Mouse (Mus musculus) limb, embryonic 14.5 days (tissue): ENCODE data around the gene Klkb1. TPM values are rescaled to one million over a fixed set of nuclear protein-coding genes. Genes with fewer than 3 reads are reported as not detected.
A peak's percentile ranks its signal among the peaks of the same experiment; 100 is the strongest.

Source experiments
- ATAC-seq: fragments of 200-750 bp; cut with Nextera tagmentation; 2 replicates; pipeline ENCODE4 v1.8.0; 2017; ENCODE audit warnings: low read depth, moderate number of reproducible peaks, moderate TSS enrichment; ENCODE audit not compliant: low FRiP score
- DNase-seq: peaks from one replicate; pipeline ENCODE4 v3.0.0-alpha.2; 2015; ENCODE audit warnings: low spot score
- H3K27ac ChIP-seq: fragments of 300-500 bp; sonication (generic); replicated peaks from 2 replicates; pipeline ENCODE4 v1.5.1; 2014; ENCODE audit warnings: low read depth, mild to moderate bottlenecking, low read length, moderate library complexity, mixed read lengths
- H3K27me3 ChIP-seq: fragments of 300-500 bp; sonication (generic); 2 replicates; pipeline ENCODE4 v1.6.1; 2014; ENCODE audit warnings: low read length, mixed read lengths; ENCODE audit not compliant: control insufficient read depth, insufficient read depth
- H3K36me3 ChIP-seq: fragments of 300-500 bp; sonication (generic); 2 replicates; pipeline ENCODE4 v1.6.1; 2014; ENCODE audit warnings: mild to moderate bottlenecking, low read length, moderate library complexity, mixed read lengths; ENCODE audit not compliant: control insufficient read depth, insufficient read depth
- H3K4me1 ChIP-seq: fragments of 300-500 bp; sonication (generic); 2 replicates; pipeline ENCODE4 v1.6.1; 2014; ENCODE audit warnings: antibody characterized with exemption, low read length, mixed read lengths; ENCODE audit not compliant: control insufficient read depth, insufficient read depth
- H3K4me2 ChIP-seq: fragments of 300-500 bp; sonication (generic); replicated peaks from 2 replicates; pipeline ENCODE4 v1.6.1; 2014; ENCODE audit warnings: low read depth, mild to moderate bottlenecking, low read length, moderate library complexity; ENCODE audit not compliant: severe bottlenecking
- H3K4me3 ChIP-seq: fragments of 300-500 bp; sonication (generic); replicated peaks from 2 replicates; pipeline ENCODE4 v1.5.1; 2014; ENCODE audit warnings: low read length
- H3K9ac ChIP-seq: fragments of 300-500 bp; sonication (generic); 2 replicates; pipeline ENCODE4 v1.6.1; 2014; ENCODE audit warnings: mild to moderate bottlenecking, low read depth, low read length, moderate library complexity; ENCODE audit not compliant: severe bottlenecking
- H3K9me3 ChIP-seq: fragments of 300-500 bp; sonication (generic); 2 replicates; pipeline ENCODE4 v1.6.1; 2016; ENCODE audit warnings: low read length; ENCODE audit not compliant: control insufficient read depth
- POLR2A ChIP-seq: fragments of 200-500 bp; IDR thresholded peaks from 2 replicates; pipeline ENCODE4 v1.8.0; 2012; ENCODE audit warnings: inconsistent platforms, mild to moderate bottlenecking, moderate library complexity, borderline replicate concordance; ENCODE audit not compliant: insufficient read depth, insufficient read length; ENCODE audit errors: extremely low read depth
- WGBS: fragments of 180-500 bp; shearing (Covaris S2); extraction: QIAGEN DNeasy Blood & Tissue Kit; methylation state at CpG from one replicate; pipeline ENCODE4 v1.1.7; 2014; 5-methylcytosine and 5-hydroxymethylcytosine counted together
- polyA plus RNA-seq, 2 experiments: library from polyadenylated mRNA; depleted of rRNA in 1 of 2; stranded (reverse) in 1 of 2; unstranded in 1 of 2; fragments of >200 nt; fragmentation: Nextera tagmentation in 1 of 2; extraction: Ambion mirVana in 1 of 2; gene quantifications; 2 replicates each; pipeline versions ENCODE4 v1.2.1 to v1.2.3; 2012 to 2014

Klkb1 gene
- polyA plus RNA-seq, 2 experiments: 0.01 TPM; not detected in 1

GRCm38 (mm10) chr8:45320930-45321329 is 26.3 kb upstream of the Klkb1 start:
- TF ChIP-seq POLR2A: no peak
- H3K9me3 ChIP-seq: no peaks in the 10 kb centered on the region
- no peak overlapping the region for H3K9ac ChIP-seq
- ATAC-seq: no peak
- 50% methylated on average over 1 of the region's 1 CpGs for WGBS
- no peak overlapping the region for H3K4me2 ChIP-seq
- H3K4me3 ChIP-seq: no peak overlapping the region
- no peak for DNase-seq
- no peaks in the 10 kb centered on the region for H3K36me3 ChIP-seq
- H3K27me3 ChIP-seq: no peaks in the 10 kb centered on the region
- no peak overlapping the region for H3K27ac ChIP-seq
- H3K4me1 ChIP-seq: no peaks in the 10 kb centered on the region

DNA sequence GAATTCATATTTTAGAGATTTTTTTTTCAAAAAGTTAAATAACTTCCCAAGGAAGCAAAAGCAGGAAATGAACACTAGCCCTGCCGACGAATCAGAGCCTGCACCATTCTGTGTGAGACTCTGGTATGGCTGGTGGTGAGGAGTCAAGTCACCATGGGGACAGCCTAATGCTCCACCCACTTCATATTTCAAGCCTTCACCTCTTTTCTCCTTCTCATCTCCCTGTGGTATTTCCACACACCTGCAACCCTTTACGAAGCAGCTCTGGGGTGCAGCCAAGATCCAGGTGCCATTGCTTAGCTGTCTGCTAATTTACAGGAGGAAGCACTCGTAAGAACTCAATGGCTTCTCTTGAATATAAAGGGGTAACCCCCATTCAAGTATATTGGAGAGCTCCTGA is 16.3 kb upstream of the Klkb1 start:
- WGBS: 66% methylated on average over 4 of the region's 4 CpGs
- no peaks in the 10 kb centered on the region for H3K9me3 ChIP-seq
- no peak overlapping the region for H3K27ac ChIP-seq

DNA sequence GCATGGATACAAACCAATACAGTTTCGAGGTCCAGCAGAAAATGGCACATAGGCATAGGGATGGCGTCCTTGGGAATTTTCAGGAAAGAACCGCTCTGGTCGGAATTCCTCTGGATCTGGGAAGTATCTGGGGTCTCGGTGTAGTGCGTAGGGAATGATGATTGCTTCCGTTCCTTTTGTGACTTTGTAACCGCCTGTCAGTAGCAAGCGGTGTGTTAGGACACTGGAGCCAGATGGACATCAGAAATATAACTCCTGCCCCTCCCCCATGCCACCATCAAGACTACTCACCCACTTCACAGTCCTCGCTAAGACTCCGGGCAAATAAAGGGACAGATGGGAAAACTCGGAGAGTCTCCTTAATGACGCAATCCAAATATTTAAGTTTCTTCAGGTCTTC is 13.7 kb upstream of the Klkb1 start, which contains the start of gene Gm45753:
Gm45753 (minus strand) TSS at position 101 of the 400 bp plus-strand sequence.
- ATAC-seq: no peak
- H3K9ac ChIP-seq: no peak within 1 kb of the TSS
- H3K9me3 ChIP-seq: no peaks in the 10 kb centered on the region
- H3K27ac ChIP-seq: no peak within 1 kb of the TSS
- no peaks in the 10 kb centered on the region for H3K4me1 ChIP-seq
- H3K27me3 ChIP-seq: no peaks in the 10 kb centered on the region
- no peak within 1 kb of the TSS for H3K4me2 ChIP-seq
- no peak for DNase-seq
- H3K36me3 ChIP-seq: no peaks in the 10 kb centered on the region
- H3K4me3 ChIP-seq: no peak within 1 kb of the TSS
- no peak for TF ChIP-seq POLR2A
- WGBS: 92% methylated on average over 13 of the region's 13 CpGs

More for the DNA sequence above, 16.3 kb upstream of the Klkb1 start:
- no peak for TF ChIP-seq POLR2A
- no peak overlapping the region for H3K9ac ChIP-seq
- no peak overlapping the region for H3K4me2 ChIP-seq
- H3K4me3 ChIP-seq: no peak overlapping the region
- H3K36me3 ChIP-seq: no peaks in the 10 kb centered on the region
- H3K27me3 ChIP-seq: no peaks in the 10 kb centered on the region
- no peak for DNase-seq
- no peaks in the 10 kb centered on the region for H3K4me1 ChIP-seq
- 0 out of 2 replicates have a peak, but pooled peaks have one; percentile 19 for ATAC-seq

DNA sequence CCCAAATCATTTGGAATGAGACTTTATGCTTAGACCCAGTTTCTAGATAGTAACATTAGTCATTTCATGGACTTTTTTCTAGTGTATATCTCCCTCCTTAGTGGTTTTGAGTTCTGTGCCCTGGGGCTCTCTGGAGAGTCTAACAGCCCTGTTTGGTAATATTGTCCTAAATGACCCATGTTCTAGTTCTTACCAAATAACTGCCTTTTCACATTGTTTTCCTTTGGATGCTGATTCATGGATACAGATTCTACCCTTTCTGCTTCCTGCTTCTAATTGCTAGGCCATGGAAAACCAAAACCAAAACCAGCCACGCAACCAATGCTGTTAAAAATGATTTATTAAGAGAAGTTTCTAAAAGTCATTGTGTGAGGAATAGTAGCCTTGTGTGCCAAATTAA is 10.8 kb upstream of the Klkb1 start:
- no peaks in the 10 kb centered on the region for H3K36me3 ChIP-seq
- DNase-seq: no peak
- no peak overlapping the region for H3K4me3 ChIP-seq
- no peak for TF ChIP-seq POLR2A
- no peak overlapping the region for H3K27ac ChIP-seq
- no peak overlapping the region for H3K9ac ChIP-seq
- H3K4me1 ChIP-seq: no peaks in the 10 kb centered on the region
- 58% methylated on average over 1 of the region's 1 CpGs for WGBS
- no peaks in the 10 kb centered on the region for H3K27me3 ChIP-seq
- ATAC-seq: no peak
- H3K4me2 ChIP-seq: no peak overlapping the region
- no peaks in the 10 kb centered on the region for H3K9me3 ChIP-seq

GRCm38 (mm10) chr8:45304354-45304753 is 9.7 kb upstream of the Klkb1 start:
- no peak overlapping the region for H3K4me2 ChIP-seq
- no peaks in the 10 kb centered on the region for H3K36me3 ChIP-seq
- 88% methylated on average over 3 of the region's 3 CpGs for WGBS
- no peak for ATAC-seq
- no peak overlapping the region for H3K9ac ChIP-seq
- H3K4me3 ChIP-seq: no peak overlapping the region
- H3K27ac ChIP-seq: no peak overlapping the region
- H3K9me3 ChIP-seq: no peaks in the 10 kb centered on the region
- H3K4me1 ChIP-seq: no peaks in the 10 kb centered on the region
- TF ChIP-seq POLR2A: no peak
- no peaks in the 10 kb centered on the region for H3K27me3 ChIP-seq
- DNase-seq: no peak

DNA sequence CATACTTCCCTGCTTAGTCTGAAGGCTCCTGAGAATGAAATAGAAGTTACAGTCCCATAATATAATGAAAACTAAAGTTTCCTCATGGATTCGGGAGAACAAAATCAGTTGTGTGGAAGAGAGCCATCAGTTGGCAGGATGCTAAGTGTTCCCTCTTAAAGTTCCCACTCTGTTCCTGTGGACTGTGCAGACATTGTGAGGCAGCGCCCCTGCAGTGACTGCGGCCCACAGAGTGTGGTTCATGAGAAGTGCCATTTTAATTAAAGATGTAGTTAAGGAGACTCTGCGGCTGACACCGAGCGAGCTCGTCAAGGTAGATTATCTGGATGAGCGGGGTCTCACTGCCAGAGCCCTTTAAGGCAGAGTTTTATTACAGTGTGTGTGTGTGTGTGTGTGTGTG is 7.7 kb upstream of the Klkb1 start:
- peak; percentile 34 for DNase-seq
- H3K36me3 ChIP-seq: no peaks in the 10 kb centered on the region
- H3K9me3 ChIP-seq: no peaks in the 10 kb centered on the region
- 34% methylated on average over 8 of the region's 8 CpGs for WGBS
- H3K27ac ChIP-seq: no peak overlapping the region
- TF ChIP-seq POLR2A: no peak
- ATAC-seq: peak; percentile 44; the same call in 1 of the 2 replicates
- H3K4me2 ChIP-seq: no peak overlapping the region
- H3K4me3 ChIP-seq: no peak overlapping the region
- H3K4me1 ChIP-seq: no peaks in the 10 kb centered on the region
- H3K9ac ChIP-seq: no peak overlapping the region
- no peaks in the 10 kb centered on the region for H3K27me3 ChIP-seq
